Mouse (Mus musculus): Measurements from ENCODE around the gene Cacna1c.

The Cacna1c gene

DNA sequence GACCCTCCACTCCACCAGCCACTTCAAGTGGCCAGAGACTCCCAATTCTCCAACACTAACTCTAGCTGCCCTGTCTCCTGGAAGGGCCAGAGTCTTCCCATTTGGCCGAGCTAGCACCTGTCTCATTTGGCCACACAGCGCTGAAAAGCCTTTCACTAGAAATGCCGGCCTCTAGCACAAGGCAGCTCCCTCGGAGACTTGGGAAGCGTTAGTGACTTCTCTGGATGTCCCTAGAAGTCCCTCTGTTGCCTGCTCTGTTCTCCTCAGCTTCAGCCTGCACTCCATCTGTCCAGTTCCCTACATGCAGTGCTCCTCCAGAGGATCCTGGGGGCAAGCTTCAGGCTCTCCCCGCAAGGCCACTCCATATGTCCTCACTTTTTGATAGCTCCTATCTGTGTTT is 101.1 kb downstream of the Cacna1c start:
- no peak for DNase-seq (ENCODE audit: low spot score)

- peak; percentile 78 for DNase-seq (ENCODE audit: low spot score)
Measured at GRCm38 (mm10) chr6:119089173-119089572, 107.0 kb downstream of the Cacna1c start.

DNA sequence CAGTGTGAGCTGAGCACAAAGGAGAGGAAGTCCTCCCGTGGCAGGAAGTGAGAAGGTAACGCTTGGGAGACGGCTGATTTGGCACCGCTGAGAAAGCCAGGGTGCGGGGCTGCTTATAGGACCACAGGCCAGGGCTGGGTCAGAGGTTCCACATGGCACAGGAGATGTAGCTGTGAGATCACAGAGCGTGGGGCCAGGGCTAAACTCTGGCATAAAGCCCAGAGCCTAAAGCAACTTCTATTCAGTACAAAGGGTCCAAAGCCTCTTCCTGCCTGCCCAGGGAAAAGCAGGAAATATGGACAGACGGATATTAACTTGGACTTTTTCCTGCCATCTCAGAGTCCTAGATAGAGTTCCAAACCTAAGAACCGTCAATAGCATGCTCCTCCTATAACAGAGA is 107.8 kb downstream of the Cacna1c start:
- DNase-seq (ENCODE audit: low spot score) = no peak

DNA sequence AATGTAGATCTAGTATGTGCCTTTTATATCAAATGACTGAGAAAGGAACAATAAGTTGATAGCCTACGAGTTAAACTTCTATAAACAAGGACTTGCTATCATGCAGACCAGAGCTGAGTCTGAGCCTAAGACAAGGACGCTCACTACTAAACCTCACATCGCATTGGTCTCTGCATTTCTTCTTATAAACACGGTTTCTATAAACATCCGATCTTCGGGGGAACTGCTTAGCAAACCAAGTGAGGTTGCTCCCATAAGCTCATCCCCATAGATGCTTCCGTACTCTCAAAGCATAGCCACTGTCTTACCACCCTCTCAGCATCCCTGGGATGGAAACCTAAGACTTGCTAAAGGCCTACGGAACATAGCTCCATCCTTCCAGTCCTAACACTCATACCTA is 108.3 kb downstream of the Cacna1c start:
- no peak for DNase-seq (ENCODE audit: low spot score)

- DNase-seq (ENCODE audit: low spot score) = no peak
Measured at GRCm38 (mm10) chr6:119085789-119086188, 110.4 kb downstream of the Cacna1c start.

GRCm38 (mm10) chr6:119084532-119084931 is 111.7 kb downstream of the Cacna1c start:
- no peak for DNase-seq (ENCODE audit: low spot score)

DNA sequence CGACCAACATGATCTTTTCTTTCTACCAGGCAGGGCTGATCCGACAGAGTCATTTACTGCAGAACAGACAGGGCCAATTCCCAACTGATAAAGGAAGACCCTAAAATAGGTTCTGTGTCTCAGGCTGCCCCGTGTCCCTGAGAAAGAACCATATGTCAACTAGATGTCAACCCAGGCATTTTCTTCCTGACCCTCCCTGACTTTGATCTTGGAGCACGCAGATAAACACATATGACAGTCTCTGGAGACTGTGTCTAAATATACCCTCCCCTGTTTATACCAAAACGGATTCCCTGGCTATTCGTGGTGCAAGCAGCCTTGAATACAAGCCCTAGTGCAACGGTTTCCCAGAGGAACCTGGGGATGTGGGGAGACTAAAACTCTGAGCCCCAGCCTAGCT is 112.7 kb downstream of the Cacna1c start:
- DNase-seq (ENCODE audit: low spot score) = no peak

GRCm38 (mm10) chr6:119082662-119083061 is 113.6 kb downstream of the Cacna1c start:
- DNase-seq (ENCODE audit: low spot score) = peak; percentile 15

GRCm38 (mm10) chr6:119081650-119082049 is 114.6 kb downstream of the Cacna1c start:
- DNase-seq (ENCODE audit: low spot score) = no peak

DNA sequence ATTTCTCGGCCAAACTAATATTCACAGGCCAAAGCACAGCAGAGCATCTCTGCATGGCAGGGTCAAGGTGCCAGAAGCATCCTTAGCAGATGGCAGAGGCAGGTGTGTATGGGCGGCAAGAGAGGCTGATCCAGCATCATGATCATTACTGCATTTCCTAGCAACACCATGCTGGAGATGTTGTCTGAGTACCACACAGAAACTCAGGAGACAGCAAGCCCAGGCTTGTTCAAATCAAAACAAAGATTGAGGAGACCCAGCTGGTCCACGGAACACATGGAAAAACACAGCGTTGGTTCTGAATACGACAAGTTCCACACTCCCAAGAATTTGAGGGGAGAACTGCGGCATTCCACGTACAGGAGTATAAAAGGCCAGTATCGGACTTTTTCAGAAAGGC is 116.6 kb downstream of the Cacna1c start:
- DNase-seq (ENCODE audit: low spot score) = no peak

DNA sequence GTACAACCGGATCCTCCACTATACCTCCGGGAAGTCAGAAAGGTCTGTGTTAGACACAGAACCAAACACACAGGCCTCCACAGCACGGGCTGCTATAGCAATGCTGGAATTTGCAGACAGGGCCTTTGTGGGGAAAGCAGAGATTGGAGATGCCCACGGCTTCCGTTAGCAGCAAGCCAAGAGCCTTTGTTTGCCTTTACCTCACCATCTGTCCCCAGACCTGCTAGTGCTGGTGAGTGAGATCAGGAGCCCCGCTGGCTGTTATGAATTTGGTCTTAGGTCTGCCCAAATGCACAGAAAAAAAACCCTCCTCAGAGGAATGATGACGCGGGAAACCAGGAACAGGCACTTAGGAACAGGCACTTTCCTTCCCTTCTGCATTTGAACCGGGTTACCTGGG is 117.3 kb downstream of the Cacna1c start:
- no peak for DNase-seq (ENCODE audit: low spot score)

GRCm38 (mm10) chr6:119077231-119077630 is 119.0 kb downstream of the Cacna1c start:
- DNase-seq (ENCODE audit: low spot score) = no peak

DNA sequence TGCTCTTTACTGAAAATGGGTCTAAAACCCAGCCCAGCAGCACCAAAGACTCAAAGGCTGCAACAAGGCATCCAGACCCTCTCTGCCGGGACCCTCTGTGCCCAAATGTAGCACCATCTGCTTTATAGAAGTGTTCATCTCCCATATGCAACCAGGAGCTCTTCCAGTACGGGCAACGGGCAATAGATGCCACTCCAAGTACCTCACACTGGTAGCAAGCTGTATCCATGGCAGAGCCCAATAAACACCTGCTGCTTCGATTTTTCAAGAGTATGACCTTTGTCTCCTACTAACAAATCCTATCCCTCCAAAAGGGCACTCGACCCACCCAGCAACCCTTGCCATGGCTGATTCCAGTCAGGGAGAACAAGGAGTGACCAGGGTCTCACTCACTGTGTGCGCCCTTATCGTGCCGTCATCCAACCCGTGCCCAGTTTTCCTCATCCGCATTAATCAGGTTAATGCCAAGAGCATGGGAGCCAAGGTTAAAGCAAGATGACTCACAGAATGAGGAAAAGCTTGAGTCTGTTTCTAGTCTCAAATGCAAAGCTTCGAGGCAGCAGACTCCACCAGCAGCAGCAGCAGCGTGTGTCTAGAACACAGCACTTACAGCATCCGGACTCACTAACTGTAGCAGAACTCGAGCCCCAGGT is 122.7 kb downstream of the Cacna1c start:
- no peak for DNase-seq (ENCODE audit: low spot score)

DNA sequence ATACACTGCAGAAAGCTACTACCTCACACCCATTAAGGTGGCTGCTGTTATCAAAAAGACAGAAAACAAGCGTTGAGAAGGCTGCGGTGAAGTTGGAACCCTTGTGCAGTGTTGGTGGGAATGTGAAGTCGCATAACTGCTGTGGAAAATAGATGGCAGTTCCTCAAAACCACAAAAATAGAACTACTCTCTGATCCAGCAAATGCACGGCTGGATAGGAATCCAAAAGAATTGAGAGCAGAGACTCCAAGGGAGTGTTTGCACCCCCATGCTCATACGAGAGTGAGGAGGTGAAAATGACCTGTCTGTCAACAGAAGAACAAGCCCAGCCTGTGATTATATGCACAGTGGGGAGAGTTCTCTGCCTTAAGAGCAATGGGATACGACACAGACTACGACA is 123.4 kb downstream of the Cacna1c start:
- DNase-seq (ENCODE audit: low spot score) = no peak

DNA sequence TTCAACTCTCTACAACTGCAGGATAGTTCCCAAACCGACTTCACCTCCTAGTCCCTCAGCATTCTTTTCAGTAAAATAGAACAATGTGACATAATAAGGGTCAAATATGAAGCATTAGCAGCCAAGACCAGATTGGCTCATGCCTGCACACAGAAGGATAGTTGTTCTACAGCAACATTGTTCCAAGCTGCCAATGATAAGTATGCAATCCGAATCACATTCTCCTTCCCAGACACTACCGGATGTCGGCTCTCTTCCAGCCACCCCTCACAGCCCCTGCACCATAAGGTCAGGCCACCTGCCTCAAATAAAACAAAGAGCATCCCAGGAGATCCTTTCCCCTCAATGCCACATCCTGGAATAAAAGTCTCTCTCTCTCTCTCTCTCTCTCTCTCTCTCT is 125.4 kb downstream of the Cacna1c start:
- DNase-seq (ENCODE audit: low spot score) = no peak

DNA sequence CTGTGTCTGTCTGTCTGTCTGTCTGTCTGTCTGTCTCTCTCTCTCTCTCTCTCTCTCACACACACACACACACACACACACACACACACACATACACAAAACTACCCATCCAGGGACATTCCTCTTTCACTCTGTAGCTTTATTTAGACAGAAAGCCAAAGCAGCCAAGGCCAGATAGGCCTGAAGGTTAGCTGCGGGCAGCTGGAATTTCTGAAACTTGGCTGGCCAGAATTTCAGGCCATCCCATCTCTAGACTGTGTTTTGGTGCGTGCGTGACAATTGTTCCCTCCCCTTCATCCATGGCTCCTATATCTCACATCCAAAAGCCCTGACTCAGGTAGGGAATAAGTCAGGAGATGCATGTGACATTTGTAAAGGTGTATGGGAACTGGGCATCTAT is 125.9 kb downstream of the Cacna1c start:
- no peak for DNase-seq (ENCODE audit: low spot score)

- DNase-seq (ENCODE audit: low spot score) = no peak
Measured at GRCm38 (mm10) chr6:119069145-119069544, 127.1 kb downstream of the Cacna1c start.

GRCm38 (mm10) chr6:119068650-119069049 is 127.6 kb downstream of the Cacna1c start:
- no peak for DNase-seq (ENCODE audit: low spot score)

DNA sequence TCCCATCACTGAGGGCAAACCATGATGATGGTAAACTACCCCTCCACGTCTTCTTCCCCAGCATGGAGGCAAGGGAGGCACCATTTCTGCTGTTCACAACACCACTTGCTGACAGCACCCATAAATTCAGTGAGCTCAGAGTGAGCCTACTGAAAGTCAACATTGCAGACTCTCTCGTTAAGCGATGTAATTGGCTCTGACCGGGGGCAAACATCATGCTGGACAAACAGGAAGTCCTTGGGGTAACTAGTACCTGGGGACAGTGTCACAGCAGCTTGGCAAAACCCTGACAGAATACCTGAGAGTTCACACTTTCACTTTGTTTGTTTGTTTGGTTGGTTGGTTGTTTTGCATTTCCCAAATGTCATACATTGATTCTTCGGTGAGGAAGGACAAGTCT is 131.3 kb downstream of the Cacna1c start:
- no peak for DNase-seq (ENCODE audit: low spot score)

DNA sequence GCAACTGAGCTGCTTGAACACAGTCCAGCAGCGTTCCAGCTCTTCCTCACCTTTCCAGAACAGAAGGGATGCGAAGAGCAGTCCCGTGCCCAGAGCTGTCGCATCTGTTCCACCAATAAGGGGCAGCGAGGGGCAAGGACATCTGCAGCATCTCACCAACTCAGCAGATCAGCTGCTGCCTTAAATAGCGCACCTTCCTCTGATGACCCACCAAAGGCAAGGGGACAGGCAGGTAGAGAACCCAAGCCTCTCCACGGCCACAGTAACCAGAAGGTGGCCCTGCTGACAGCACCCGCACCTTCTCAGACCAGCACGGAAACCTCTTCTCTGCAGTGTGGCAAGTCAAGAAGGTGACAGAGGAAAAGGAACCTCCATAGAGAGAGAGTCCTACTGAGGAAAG is 131.8 kb downstream of the Cacna1c start:
- DNase-seq (ENCODE audit: low spot score) = no peak

DNA sequence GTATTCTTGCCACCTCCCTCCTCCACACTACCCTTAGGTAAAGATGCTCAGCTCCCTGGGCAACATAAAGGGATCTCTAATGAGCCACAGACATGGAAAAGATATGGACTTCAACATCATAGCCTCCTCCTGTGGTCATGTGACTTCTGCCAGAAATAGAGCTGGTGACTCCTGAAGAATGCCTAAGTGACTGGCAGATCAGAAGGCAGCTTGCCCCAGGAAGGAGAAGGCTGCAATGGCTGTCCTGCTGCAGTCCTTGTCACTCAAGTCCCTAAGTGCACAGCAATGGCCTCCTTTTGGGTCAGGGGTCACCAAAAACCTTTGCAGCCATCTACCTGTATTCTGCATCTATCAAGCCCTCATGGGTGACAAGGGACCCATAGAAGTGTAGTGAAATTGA is 133.5 kb downstream of the Cacna1c start:
- no peak for DNase-seq (ENCODE audit: low spot score)

GRCm38 (mm10) chr6:119058896-119059295 is 137.3 kb downstream of the Cacna1c start:
- no peak for DNase-seq (ENCODE audit: low spot score)

DNA sequence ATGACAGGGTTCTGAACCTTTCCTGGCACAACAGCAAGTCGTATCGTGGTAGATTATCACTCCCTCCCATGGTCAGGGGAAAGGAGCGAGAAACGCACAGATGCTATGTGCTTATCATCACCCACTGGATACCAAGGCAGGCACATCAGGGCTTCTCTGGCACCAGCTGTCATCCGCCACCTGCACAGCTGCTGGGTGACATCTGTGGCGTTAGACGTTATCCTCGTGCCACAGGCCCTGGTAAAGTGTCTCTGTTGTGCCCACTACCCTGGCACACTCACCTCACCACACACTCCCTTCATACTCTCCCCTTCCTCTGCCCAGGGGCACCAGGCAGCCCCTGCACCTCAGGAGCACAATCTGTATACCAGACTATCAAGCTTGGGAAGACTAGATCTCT is 137.8 kb downstream of the Cacna1c start:
- no peak for DNase-seq (ENCODE audit: low spot score)

- DNase-seq (ENCODE audit: low spot score) = peak; percentile 50
Measured at GRCm38 (mm10) chr6:119057076-119057479, 139.1 kb downstream of the Cacna1c start.

GRCm38 (mm10) chr6:119052801-119053200 is 143.4 kb downstream of the Cacna1c start:
- DNase-seq (ENCODE audit: low spot score) = no peak

Measured in ovary, postnatal 36 days (tissue).